Mouse (Mus musculus) adrenal gland, adult 8-10 months (tissue): ENCODE results near the gene Bdkrb2. TPM values are rescaled to one million over a fixed set of nuclear protein-coding genes. Genes with fewer than 3 reads are reported as not detected.
A peak's percentile ranks its signal among the peaks of the same experiment; 100 is the strongest.

Experiments used
- DNase-seq: peaks from one replicate; pipeline ENCODE4 v3.0.0; 2022
- total RNA-seq, 4 experiments: library from RNA; stranded (reverse); gene quantifications; 2 replicates each; pipeline ENCODE4 v1.2.4; 2022

Bdkrb2 gene
- total RNA-seq, 4 experiments from 2014 or later: 7.6 to 14.0 (median 10.5) TPM

- no peak for DNase-seq
Observed at GRCm38 (mm10) chr12:105547151-105547550, 15.9 kb upstream of the Bdkrb2 start.

DNA sequence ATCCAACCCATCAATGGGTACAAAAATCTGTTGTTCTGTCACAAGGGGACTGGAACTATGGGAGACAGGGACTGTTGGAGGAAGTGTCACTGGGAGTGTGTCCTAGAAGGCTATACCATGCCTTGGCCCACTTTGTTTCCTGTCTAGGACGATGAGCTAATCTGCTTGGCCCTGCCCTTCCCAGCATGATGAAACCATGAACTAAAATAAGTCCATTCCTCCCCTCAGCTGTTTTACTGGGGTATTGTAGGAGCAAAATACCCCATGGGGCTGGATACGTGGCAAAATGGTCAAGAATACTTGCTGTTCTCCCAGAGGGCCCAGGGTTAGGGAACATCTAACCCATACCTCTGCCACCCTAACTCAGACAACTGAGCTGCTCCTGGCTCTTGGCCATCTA, 15.0 kb upstream of the Bdkrb2 start:
- no peak for DNase-seq

DNA sequence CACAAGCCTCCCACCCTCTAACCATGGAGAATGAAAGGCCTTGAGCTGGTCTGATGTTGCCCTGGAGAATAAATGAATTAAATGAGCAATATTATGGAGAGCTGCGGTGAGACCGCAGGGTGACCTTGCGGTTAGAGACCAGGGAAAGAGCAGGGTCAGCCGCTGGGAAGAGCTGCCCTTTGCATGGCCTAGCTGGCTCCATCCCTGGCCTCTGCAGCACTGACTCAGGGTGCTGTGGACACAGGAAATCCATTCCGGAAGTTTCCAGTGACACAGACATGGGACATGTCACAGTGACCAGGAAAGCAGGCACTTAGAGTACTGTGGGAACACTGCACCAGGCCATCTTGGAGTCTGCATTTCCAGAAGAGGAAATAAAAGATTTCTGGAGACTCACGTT, 14.1 kb upstream of the Bdkrb2 start:
- DNase-seq: peak; percentile 73

- DNase-seq: no peak
Observed at GRCm38 (mm10) chr12:105549835-105550802, 12.9 kb upstream of the Bdkrb2 start.

DNA sequence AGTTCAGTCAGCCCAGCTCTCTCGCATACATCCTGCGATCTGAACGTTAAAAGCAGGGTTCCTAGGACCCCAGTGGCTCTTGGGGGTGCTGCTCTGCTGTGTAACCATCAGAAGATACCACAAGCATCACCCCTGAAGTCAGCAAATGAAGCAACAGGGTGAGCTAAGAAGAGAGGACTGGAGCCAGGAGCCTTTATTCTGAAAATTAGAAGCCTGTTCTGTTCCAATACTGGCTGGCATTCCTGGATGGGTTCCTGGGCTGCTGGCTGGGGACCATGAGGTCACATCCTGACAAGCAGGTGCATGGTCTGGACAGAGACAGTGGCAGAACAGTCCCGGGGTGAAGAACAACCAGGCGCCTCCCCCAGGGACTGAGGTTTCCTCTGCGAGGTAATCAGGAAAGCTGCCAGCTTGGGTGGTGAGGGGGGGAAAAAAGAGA, 11.5 kb upstream of the Bdkrb2 start:
- no peak for DNase-seq

GRCm38 (mm10) chr12:105554151-105554772, 8.8 kb upstream of the Bdkrb2 start:
- DNase-seq: no peak

GRCm38 (mm10) chr12:105555172-105555571, 7.9 kb upstream of the Bdkrb2 start:
- DNase-seq: no peak

DNA sequence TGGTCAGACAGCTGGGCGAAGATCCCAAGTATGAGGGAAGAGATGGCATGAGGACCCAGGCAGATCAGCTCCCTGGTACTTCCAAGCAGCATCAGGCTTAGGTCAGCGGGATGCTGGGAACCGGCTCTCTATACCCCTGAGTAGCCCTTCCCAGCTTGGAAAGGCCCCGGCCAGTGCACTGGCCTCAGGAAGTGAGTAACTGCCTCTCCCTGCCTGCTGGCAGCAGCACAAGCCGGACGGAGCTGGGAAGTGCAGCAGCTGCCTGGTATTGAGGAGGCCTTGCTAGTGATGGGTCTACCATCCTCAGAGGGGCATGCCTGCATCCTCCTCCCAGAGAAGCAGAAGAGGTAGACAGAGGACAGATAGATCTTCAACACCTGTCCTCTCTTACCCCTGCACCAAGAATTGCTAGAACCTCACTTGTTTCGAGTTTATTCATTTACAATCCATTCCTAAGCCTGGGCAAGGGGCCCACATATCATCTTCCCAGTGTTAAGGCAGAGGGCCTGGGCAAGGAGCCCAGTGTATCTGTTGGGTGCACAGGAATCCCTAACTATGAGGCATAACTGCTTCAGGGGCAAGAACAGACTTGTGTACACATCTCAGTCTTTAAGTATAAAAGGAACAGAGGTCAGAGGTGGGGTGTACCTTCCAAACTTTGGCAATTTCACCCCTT, 5.6 kb upstream of the Bdkrb2 start:
- no peak for DNase-seq

GRCm38 (mm10) chr12:105561007-105561534, 2.0 kb upstream of the Bdkrb2 start:
- no peak for DNase-seq

- DNase-seq: no peak
Observed at GRCm38 (mm10) chr12:105562056-105562820, 788 bp upstream of the Bdkrb2 start.

DNA sequence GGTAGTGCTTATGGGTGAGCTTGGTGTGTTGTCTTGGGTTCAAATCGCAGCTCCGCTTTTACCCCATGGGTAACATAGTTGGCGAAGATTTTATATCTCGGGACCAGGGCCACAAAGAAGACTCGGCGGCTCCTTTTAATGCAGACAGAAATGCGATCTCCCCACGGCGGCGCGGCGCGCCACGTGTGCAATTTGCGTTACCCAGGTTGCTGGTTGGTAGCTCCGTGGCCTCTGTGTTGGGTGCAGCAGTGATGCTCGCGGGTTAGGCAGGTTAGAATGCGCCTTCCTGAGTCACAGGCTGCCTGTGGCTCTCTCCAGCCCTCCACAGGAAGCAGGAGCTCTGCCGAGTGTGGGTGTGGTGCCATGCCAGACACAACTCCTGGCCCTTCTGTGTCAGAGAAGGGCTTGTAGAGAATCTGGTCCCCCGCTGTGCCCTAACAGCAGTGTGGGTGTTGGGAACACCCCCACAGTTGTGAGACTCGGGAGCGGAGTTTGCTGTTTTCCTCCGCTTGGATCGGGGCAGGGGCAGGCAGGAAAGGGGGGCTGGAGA, 775 bp downstream of the Bdkrb2 start:
- no peak for DNase-seq

- DNase-seq: no peak
Observed at GRCm38 (mm10) chr12:105565221-105565620, 2.2 kb downstream of the Bdkrb2 start.

DNA sequence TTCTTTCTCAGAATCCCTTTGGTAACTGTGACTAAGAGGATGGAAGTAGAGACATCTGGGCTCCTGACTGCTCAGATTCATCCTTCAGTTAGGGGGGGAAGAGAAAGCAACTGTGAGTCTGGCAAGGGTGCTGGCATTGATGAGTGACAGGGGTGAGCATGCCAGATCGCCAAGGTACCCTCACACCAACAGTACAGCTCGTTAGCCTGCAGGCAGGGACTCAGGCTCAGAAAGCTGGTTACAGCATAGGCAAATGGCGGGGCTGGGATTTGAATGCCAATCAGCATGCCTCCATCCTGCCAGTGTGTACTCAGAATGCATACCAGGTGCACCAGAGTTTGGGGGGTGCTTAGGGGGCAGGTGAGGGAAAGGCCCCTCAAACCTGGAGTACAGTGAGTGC, 8.8 kb downstream of the Bdkrb2 start:
- DNase-seq: no peak

DNA sequence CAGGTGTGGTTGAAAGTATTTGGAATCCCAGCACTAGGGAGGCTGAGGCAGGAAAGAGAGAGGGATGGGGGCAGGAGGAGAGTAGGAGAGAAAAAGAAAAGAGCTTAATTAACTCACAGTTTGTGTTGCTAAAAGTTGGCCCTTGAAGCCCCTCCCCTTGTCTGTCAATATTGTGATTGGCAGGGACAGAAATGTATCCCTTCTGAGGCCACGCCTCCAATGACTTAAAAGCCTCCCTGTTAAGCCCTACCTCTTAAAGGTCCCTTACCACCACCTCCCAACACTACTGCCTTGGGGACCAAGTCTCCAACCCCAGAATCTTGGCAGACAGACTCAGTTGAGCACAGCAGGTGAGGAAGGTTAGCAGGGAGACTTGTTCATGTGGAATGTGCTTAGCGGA, 9.6 kb downstream of the Bdkrb2 start:
- no peak for DNase-seq

DNA sequence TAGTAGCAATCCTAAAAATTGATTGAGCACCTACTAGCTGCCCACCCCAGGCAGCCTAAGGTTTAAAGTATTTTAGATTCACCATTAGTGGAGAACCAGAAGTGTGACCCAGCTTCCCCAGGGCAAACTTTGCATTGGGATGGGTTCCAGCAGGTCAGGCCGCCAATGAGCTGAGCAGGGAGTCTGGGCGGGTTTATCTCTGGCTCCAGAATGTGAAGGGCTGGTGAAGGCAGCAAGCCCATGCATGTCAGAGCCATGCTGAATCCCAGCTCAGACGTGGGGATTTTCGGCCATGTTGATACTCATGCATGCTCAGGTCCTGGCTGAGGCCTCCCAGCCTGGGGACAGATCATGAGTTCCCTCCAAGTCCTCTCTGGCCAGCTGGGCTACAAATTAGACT, 11.3 kb downstream of the Bdkrb2 start:
- DNase-seq: no peak

DNA sequence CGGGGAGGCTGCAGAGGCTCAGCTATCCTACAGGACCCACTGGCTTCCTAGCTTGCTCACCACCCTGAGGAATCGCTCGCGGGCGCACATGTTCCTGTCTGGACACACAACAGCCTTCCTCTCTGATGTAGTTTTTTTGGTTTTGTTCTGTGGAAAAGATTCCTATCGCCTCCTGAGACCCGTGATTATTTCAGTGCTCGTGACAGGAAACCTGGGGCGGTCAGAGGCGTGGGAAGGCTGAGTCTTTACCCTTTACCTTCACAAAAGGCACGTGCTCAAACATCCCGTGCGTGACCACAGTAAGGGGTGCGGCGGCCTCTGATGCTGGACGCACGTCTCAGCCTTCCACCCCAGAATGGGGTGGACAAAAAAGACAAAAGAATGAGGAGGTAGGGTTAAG, 17.5 kb downstream of the Bdkrb2 start:
- DNase-seq: no peak

- no peak for DNase-seq
Observed at GRCm38 (mm10) chr12:105582486-105582885, 19.5 kb downstream of the Bdkrb2 start.

DNA sequence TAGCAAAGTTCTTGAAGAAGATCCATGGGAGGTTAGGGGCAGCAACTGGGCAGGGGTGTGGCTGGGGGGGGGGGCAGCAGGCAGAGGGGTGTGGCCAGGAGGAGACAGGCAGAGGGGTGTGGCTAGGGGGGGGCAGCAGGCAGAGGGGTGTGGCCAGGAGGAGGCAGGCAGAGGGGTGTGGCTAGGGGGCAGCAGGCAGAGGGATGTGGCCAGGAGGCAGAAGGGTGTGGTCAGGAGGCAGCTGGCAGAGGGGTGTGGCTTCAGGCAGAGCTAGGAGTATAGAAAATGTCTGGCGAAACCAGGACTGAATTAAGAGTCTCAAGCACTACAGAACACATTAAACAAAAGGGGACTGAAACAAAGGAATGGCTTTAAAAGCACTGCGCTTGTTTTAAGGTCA, 20.5 kb downstream of the Bdkrb2 start:
- DNase-seq: no peak

GRCm38 (mm10) chr12:105584851-105585250, 21.8 kb downstream of the Bdkrb2 start:
- DNase-seq: peak; percentile 63

DNA sequence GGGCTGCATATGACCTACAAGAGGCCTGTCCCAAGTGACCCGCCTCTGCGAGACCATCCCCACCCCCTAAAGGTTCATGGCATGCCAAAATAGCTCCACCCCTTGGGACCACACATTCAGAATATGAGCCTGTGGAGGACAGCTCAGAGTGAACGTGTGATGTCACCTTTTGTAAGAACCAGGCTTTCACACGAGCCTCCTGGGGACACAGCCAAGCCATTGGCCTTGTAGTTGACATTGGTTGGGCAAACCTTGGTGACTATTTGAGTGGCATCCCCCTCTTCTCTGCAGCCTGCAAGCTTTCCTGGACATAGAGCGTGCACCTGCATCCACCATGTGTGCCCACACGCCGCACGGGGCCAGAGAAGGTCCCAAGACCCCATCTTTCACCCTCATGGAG, 24.5 kb downstream of the Bdkrb2 start:
- peak; percentile 38 for DNase-seq

GRCm38 (mm10) chr12:105590786-105591185, 27.8 kb downstream of the Bdkrb2 start:
- DNase-seq: no peak

DNA sequence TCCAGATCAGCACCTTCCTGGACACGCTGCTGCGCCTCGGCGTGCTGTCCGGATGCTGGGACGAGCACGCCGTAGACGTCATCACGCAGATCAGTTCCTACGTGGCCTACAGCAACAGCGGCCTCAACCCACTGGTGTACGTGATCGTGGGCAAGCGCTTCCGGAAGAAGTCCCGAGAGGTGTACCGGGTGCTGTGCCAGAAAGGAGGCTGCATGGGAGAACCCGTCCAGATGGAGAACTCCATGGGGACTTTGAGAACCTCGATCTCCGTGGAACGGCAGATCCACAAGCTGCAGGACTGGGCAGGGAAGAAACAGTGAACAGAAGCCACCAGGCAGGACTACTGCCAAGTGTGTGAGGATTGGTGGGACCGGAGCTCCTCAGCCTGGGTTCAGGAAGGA, 29.3 kb downstream of the Bdkrb2 start:
- no peak for DNase-seq
